Mouse (Mus musculus) spleen, postnatal 10 days (tissue): ENCODE measurements around the gene Tprg.

Source experiments
- DNase-seq, 2 experiments: peaks; one replicate each; pipeline ENCODE4 v3.0.0; 2021 to 2022; ENCODE audit warnings: low spot score in 2 of 2

Tprg gene

GRCm38 (mm10) chr16:25424915-25425314, 138.3 kb downstream of the Tprg start:
- DNase-seq: no peak

- no peak for DNase-seq
These were observed 138.8 kb downstream of the Tprg start for GRCm38 (mm10) chr16:25425376-25425775.

- DNase-seq: peak; percentile 10 to 63
These were observed 139.6 kb downstream of the Tprg start for GRCm38 (mm10) chr16:25426261-25426660.

- no peak for DNase-seq
These were observed 153.4 kb downstream of the Tprg start for GRCm38 (mm10) chr16:25440039-25440438.

GRCm38 (mm10) chr16:25445580-25445979, 159.0 kb downstream of the Tprg start:
- DNase-seq: no peak

- no peak for DNase-seq
These were observed 164.9 kb downstream of the Tprg start for GRCm38 (mm10) chr16:25451511-25451910.

- no peak for DNase-seq
These were observed 178.1 kb downstream of the Tprg start for GRCm38 (mm10) chr16:25464732-25465131.

- DNase-seq: no peak
These were observed 179.0 kb downstream of the Tprg start for GRCm38 (mm10) chr16:25465435-25466139.

GRCm38 (mm10) chr16:25468040-25468439, 181.4 kb downstream of the Tprg start:
- no peak for DNase-seq

GRCm38 (mm10) chr16:25468662-25469061, 182.0 kb downstream of the Tprg start:
- DNase-seq: no peak
